Mouse (Mus musculus) spleen, postnatal 4 days (tissue): ENCODE measurements around the gene Zdhhc14.
A peak's percentile ranks its signal among the peaks of the same experiment; 100 is the strongest.

Experiments
- DNase-seq, 2 experiments: peaks; one replicate each; pipeline ENCODE4 v3.0.0; 2022; ENCODE audit warnings: low spot score in 2 of 2

The Zdhhc14 gene

DNA sequence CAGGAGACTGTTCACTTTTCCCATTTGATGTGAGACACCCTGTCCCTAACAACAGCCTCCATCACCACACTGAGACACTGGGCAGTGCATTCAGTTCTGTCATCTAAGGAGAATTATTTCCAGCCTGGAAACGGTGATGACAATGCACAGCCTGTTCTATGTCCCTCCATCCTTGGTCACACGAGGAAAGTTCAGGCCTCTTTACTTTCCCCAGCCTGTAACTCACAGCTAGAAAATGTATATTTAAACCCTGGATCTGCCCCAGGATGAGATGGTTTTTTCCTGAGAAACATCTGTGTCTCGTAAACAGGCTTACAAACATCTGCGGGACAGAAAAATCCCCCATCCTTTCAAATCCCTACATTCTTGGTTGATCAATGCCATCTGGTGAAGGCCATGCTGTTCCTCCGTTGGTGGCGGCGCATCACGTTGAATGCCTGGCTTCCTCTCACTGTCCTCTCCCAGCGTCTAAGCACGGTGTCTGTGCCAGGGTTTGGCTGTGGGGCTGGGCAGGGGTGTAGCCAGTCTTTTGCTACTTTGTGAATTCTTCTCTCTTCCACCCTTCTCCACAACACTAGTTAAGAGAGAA lies 231.3 kb downstream of the Zdhhc14 start:
- no peak for DNase-seq

DNA sequence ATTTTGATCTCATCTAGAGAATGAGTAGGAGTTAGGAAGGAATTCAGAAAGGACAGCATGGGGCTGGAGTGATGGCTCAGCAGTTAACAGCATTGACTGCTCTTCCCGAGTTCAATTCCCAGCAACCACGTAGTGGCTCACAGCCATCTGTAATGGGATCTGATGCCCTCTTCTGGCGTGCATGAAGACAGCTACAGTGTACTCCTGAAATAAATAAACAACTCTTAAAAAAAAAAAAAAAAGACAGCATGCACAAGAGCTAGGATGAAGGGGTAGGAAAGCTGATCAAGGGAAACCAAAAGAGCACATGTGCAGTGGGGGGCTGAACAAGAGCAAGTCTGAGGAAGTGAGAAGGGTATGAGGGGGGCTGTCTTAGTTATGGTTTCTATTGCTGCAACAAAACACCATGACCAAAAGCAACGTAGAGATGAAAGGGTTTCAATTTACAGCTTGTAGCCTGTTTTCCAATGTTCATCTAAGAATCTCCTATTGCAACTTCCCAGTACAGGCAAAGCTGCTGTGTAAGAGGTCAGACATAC lies 237.3 kb downstream of the Zdhhc14 start:
- no peak for DNase-seq

DNA sequence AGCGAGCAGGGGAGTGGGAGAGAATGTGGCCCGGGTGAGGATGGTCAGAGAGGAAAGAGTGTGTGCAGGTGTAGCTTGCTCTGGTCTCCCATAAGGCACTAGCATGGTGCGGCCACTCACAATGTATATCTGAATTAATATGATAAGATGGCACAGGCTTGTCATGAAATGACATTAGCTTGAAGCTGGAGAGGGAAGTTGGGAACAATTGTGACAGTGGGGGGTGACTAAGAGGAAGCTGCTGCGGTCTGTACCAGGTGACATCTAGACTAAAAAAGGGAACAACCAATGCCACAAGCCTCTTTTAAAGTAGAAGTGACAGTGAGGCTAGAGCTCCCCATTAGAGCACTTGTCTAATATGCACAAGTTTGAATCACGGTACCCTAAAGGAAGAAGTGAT lies 238.2 kb downstream of the Zdhhc14 start:
- DNase-seq = peak in 1 of 2 experiments; percentile 17

DNA sequence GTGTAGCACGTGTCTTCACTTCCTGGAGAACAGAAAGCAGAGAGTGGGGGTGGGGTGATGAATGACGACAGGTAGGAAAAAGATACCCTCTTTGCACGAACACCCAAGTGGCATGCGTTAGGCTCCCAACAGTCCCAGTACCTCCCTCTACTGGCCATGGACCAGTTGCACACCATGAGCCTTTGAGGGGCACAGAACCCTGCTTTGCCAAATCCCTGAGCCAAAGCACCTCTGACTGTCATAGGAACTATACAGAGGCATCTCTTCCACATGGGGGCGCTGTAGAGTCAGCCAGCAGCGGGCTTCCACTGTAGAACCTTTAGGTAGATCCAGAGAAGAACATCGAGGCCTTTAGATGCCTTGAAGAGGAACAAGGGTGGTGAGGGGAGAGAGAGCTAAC lies 241.0 kb downstream of the Zdhhc14 start:
- DNase-seq = peak; percentile 68 to 89

DNA sequence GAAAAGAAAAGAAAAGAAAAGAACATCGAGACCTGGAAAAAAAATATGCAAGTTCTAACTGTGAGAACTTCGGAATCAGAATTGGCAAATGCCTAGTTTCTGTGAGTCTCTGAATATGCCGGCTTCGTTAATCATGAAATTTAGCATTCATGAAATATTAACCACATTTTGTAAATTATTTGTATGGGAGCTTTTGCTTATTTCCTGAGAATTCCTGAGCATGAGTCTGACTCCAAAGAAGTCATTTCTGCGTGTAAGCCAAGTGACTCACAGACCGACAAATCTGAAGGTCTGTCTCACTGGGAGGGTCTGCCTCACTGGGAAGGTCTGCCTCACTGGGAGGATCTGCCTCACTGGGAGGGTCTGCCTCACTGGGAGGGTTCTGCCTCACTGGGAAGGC lies 248.7 kb downstream of the Zdhhc14 start:
- DNase-seq = no peak

DNA sequence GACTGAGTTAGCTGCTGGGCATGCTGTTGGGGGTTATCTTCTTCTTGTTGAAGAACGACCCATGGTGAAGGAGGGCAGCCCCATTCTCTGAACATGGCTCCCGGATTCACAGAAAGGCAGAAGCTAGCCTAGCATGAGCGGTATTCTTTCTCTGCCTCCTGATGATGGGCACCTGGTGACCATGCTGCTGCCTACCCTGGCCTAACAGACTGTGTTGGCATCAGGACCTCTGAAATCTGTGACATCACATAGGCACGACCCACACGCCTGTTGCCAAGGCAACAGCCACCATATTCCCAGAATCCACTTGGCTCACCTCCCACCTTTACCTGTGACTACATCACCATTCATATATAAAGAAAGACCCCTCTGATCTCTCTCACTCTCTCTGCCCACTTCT lies 251.7 kb downstream of the Zdhhc14 start:
- DNase-seq = no peak

DNA sequence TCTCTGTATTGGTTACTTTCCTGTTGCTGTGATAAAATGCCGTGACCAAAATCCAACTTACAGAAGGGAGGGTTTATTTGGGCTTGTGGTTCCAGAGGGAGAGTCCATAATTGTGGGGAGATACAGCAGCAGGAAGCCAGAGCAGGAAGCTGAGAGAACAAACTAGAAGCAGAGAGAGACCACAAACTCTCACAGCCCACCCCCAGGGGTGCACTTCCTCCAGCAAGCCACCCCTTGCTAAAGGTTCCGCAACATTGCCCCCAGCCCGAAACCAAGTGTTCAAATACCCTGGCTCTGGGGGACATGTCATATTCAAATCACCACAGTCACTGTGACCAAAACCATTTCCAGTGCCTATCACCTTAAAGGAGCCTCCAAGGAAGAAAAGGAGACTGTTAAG lies 254.0 kb downstream of the Zdhhc14 start:
- no peak for DNase-seq

DNA sequence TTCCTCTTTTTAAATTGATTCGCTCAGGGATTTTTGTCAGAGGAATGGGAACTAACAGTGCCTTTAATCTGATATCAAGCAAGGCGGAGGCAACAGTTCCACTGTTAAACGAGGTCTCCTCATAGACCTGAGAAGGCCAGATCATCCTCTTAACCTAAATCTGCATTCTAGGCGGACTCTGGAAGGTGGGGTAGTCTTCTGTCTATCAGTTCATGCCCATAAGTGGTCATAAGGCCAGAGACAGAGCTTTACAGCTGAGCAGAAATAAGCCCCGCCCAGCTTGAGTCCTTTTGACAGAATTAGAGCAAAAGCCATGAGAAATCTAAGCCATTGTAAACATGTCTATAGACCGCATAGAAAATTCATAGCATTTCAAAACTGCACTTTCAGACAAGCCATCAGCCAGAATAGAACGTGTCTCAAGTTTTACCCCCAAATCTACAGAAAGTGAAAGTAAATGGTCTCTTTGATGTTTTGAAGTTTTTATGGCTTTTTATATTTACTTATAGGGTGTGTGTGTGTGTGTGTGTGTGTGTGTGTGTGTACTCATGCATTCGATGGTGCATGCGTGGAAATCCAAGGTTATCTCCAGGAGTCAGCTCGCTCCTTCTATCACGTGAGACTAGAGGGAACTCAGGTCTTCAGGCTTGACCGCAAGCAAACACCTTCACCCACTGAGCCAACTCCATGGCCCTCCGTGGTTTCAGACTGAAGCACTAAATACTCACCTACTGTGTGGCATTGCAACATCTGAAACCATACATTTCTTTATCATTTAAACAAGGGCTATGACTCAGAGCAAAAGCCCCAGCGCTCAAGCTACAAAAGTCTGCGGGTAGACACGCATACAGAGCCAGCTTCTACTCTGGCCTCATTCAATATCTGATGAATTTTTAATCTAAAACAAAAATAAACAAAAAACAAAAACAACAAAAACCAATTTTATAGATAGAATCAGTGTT lies 255.5 kb downstream of the Zdhhc14 start:
- DNase-seq = no peak

DNA sequence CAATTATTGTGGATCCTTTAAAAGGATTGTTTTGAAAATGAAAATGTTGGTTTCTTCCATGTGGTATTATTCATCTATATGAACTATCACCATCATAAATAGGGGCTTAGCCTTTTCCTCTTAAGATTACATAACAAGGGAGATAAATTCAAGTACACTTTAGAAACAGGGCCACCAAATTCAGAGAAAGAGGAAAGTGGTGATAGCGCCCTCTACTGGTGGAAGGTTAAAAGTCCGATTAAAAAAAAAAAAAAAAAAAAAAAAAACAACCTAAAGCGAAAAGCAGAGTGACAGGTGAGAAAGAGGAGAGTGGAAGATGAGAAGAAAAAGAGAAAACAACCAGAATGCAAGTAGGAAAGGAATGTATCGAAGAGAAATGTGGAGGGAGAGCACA lies 256.1 kb downstream of the Zdhhc14 start:
- no peak for DNase-seq

DNA sequence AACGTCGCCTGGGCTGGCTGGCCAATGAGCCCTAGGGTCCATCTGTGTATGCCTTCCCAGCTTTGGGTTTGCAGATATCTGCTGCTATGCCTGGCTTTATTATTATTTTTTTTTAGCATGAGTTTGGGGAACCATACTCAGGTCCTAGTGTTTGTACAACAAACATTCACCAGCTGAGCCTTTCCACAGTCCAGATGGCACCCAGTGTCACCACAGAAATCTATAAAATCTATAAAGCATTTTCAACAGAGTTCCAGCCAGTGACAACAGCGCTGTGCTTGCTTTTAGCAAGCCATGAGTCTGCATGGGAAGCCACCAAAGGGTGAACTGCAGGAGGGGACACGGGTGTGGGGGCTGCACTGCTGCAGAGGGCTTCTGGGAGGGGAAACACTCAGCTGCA lies 257.9 kb downstream of the Zdhhc14 start:
- no peak for DNase-seq

DNA sequence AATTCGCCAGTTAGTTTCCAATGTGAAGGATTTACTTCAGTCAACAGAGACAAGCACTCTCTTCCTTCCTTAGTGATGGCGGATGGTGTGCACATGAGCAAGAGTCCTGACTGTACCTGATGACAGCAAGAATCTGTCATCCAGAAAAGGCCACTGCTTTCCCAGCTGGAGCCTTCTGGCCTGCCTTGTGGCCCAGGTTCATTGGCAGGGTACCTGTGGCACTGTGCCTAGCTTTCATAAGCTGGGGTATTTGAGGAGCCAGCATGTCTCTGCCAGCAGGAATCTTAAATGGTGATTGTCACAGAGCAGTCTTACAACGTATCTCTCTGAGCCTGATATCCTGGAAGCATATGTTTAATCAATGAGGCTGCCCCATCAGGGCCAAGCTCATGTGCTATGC lies 258.7 kb downstream of the Zdhhc14 start:
- no peak for DNase-seq

DNA sequence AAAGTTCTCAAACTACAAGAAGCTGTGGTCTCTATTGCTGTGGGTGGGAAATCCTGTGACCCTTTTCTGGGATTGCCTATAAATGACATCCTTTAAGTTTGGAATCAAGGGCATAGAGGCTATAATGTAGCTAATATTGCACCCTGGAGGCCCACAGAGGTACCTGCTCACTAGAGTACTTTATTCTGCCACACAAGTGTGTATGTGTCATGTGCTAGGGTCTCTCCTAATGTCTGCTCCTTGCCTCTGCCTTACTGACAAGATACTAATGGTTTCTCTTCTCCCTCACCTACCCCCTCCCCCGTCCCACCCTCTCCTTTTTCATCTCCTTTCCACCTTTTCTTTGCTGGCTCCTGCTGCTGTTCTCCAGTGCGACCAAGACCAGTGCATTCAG lies 260.0 kb downstream of the Zdhhc14 start:
- DNase-seq = no peak

DNA sequence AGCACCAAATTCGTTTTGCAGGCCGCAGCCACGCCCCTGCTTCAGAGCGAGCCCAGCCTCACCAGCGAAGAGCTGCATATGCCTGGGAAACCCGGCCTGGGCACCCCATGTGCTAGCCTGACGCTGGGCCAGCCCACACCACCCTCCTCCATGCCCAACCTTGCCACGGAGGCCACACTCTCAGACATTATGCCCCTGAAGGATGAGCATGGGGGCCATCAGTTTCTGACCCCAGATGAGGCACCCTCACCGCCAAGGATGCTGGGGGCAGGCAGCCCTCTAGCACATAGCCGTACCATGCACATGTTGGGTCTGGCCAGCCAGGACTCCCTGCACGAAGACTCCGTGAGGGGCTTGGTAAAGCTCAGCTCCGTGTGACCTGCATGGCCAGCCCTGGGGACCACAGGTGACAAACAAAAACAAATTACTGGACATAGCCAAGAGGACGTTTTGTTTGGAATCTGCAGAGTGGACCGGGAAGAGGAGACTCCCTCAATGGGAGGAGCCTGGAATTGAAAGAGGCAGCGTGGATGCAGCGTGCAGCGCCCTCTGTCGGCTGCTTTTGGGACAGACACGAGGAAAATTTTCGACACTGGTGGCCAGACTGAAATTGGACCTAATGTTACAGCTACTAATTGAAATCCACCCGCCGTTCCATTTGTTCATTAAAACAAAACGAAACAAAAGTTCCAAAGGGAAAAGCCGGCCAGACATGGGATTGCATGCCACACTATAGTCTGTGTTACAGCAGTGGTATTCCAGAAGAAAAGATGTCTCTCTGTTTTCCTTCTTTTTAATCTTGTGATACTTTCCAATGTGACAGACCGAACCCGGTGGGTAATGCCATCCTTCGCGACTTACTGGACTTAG lies 260.6 kb downstream of the Zdhhc14 start:
- peak; percentile 55 to 86 for DNase-seq

DNA sequence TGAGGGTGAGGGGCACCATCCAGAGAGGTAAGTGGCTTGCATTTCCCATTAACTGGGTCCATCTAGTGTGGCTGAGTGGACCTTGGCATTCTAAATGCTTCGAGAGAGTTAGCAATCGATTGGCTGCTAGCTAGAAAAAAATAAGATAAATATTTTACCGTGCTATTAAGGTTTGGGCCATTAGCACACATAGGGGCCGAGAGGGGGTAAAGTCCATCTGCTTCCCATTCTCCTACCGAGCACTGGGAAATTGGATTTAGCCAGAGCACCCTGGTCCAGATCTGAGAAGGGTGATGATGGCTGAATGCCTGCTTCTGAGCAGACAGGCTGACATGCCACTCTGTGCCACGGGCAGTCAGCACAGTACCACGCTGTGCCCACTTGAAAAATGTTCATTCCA lies 263.1 kb downstream of the Zdhhc14 start:
- DNase-seq = no peak

DNA sequence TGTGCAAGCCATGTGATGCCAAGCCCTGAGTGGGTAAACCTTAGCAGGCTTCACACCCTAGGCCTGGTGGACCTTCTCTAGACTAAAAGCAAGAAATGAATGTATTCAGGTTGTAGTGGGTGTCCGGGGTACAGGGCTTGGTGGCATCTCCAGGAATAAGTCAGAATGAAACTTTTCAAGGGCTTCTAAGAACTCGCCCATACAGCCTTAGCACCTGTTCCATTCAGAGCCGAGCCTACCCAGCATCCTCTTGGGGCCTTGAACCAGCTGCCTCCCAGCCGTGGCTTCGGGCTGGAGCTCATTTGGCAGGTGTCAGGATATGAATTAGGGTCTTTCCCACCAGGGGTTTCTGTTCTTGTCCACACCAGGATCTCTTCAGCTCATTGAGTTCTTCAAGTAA lies 263.7 kb downstream of the Zdhhc14 start:
- DNase-seq = no peak

DNA sequence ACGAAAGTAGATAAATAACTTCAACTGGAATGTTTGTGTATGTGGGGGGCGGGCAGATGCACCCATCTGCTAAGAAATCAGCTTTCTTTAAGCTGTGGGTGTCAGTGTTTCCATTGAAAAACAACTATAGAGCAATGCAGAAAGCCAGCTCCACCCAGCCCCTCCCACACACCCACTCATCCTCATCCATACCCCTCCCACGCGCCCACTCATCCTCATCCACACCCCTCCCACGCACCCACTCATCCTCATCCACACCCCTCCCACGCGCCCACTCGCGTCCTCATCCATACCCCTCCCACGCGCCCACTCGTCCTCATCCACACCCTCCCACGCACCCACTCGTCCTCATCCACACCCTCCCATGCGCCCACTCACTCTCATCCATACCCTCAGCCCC lies 264.5 kb downstream of the Zdhhc14 start:
- DNase-seq = no peak

DNA sequence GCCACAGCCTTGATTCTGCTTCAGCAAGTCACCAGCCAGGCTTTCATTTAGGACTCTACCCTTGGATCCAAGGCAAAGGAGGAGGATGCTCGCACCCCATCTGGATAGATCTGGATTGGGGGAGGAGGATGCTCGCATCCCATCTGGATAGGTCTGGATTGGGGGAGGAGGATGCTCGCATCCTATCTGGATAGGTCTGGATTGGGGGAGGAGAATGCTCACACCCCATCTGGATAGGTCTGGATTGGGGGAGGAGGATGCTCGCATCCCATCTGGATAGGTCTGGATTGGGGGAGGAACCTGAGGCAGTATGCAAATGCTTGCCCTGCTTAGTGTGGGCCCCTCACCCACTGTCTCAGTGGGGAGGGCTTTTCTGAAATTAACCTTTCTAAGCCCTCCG lies 271.4 kb downstream of the Zdhhc14 start:
- DNase-seq = no peak

DNA sequence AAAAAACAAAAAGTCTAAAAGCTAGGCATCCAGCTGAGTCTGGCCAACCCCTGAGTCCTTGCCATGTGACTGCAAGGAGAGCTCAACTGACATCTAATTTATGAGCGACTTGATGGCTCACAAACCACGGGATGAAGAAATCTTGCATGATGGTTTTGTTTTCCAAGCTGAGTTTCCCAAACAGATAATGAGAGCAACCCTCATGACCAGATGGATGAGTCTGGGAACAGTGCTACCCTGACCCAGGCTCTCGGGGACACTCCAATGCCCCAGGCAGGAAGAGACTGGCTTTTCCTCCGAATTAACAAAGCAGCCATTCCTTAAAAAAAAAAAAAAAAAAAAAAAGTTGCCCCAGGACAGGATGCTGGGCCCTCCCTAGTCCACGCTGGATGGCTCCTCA lies 271.9 kb downstream of the Zdhhc14 start:
- DNase-seq = no peak

DNA sequence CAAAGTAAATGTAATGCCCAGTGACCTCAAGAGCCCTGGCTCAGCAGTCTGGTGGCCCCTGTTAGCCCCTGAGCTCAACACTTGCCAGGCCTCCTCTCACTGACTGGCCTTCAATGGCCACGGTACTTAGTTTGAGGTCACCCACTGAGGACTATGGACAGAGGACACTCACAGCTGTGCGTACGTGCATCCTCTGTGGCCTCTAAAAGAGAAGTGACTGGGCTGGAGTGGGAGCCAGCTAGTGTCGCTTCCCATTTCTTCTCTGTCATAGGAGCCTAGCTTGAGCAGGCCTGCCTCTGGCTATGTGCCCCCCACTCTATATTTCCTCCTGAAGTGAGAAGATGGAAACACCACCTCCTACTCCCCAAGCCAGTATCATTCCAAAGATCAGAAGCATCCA lies 273.4 kb downstream of the Zdhhc14 start:
- DNase-seq = no peak

DNA sequence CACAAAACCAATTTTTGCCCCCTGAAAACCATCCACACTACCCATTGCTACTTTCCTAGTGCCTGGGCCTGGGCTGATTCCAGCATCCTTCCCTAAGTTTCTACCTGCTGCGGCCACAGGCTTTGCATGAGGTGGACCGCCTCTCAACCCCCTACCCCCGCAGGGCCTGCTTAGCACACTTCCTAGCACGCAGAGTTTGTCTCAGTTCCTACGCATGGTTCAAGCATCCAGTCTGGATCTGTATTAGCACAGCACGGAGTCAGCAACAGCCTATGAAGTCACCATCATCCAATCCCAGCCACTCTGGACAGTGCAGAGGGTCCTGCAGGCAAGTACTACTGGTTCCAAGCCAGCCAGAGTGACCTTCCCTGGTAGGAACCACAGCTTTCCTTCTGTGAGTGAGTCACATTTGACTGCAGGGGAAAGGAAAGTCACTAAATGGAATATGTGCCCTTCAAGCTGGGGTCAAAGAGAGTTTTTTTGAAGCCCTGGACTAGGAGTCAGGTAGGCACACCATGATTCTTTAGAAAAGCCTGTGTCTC lies 275.9 kb downstream of the Zdhhc14 start:
- no peak for DNase-seq

DNA sequence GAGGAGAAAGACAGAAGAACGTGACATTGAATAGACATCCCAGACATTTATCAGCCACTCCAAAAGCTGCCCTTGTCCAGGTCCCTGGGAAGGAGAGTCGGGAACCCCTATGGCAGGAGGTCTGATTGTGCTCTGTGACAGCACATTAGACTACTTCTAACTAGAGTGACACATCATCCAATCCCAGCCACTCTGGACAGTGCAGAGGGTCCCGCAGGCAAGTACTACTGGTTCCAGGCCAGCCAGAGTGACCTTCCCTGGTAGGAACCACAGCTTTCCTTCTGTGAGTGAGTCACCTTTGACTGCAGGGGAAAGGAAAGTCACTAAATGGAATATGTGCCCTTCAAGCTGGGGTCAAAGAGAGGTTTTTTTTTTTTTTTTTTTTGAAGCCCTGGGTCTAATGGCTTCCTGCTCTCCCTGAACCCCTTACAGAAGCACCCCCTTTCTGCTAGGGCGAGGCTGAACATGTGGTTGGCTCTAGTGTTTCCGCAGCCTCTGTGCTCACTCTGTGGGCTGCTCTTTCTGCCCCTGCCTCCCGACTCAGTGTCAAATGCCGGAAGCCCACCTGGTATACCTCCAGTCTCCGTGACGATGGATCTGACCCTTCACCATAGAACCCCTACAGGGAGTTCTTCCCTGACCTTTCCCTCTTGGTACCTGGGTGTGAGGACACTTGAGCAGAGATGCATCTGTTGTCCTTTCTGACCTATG lies 276.6 kb downstream of the Zdhhc14 start:
- no peak for DNase-seq
